Mouse (Mus musculus) central nervous system, embryonic 18 days (tissue): Measurements from ENCODE around the gene Tfdp2. TPM values are rescaled to one million over a fixed set of nuclear protein-coding genes. Genes with fewer than 3 reads are reported as not detected.

Experiments used
- polyA plus RNA-seq: library from polyadenylated mRNA; depleted of rRNA; stranded (reverse); fragments of >200 nt; gene quantifications from 2 replicates; pipeline ENCODE4 v1.2.3, GENCODE M21; 2012; rRNA removed

The Tfdp2 gene
- polyA plus RNA-seq: 9.5 and 10.7 TPM in 2 replicates

DNA sequence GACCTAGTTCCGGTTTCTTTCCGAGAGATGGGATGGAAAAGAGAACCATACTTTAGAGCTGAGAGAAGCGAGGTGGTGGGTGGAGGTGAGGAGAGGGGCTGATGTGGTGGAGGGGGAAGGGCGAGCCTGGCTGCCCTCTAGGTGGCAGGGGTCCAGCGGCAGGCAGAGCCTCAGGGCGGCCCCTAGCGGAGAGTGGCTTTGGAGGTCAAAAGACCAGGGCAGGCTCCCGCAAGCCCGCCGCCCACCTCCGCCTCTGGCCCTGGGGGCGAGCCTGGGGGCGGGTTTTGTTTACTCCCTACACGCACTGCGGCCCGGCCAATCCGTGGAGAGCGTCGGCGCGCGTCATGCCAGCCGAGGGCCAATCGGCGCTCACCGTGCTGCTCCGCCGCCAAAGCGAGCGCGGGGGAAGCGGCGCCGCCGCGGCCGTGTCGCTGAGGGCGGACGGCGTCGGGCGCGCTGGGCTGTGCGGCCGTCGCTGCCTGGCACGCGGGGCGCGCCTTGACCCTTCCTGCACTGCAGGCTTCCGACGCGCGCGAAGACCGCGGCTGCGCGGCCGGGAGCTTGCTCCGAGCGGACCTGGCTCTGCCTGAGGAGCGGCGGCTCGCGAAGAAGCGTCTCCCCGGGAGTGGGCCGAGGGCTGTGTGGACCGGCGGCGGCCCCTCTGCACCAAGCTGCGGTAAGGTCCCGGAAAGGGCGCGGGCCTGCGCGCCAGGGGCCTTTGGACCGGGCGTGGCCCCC lies at the start of gene Tfdp2:
Gene Tfdp2, plus strand, starts transcription at position 391 of the 738 bp plus-strand sequence.

DNA sequence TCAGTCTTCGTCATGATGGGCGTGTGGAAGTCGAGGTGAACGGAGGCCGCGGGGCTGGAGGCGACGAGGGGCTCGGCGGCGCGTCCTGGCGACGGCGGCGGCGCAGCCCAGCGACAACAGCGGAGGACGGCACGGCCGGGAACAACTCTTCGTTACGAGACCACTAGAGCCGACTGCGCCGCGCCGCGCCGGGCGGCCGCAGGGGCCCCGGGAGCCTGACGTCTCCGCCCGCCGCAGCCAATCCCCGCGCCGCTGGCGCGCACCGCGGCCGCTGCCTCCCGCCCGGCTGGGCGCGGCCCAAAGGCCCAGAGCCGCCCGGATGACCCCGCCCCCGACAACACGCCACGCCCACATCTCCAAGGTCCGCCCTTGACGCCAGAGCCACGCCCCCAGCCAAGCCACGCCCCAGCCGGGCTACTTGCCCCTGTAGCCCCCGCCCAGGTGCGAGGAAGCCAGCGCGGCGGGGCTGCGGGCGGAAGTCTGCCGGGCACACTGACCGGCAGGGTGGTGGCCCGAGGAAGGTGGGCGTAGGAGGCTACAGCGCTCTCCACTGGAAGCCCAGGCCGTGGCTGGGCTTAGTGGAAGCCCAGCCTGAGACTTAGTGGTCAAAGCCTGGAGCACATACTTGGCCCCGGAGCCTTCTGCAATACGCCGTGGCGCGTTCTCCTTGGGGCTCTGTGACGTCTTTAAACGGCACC lies 168.2 kb downstream of the Tfdp2 start, which contains the start of gene Atp1b3:
Gene Atp1b3, minus strand, starts transcription at position 302 of the 698 bp plus-strand sequence.

Other genes with a start within 250 kb of the Tfdp2 start
- 15.3 and 16.9 TPM in 2 replicates for gene Xrn1, start 241.5 kb upstream of the Tfdp2 start, polyA plus RNA-seq
- gene Gk5, start 76.9 kb upstream of the Tfdp2 start, polyA plus RNA-seq: 4.8 and 5.4 TPM in 2 replicates
- gene Atp1b3, start 168.2 kb downstream of the Tfdp2 start, polyA plus RNA-seq: 82.6 and 82.9 TPM in 2 replicates